Mouse (Mus musculus) right cerebral cortex, postnatal 36 days (tissue): ENCODE measurements around the gene Odf2l.

Experiments used
- DNase-seq, 2 experiments: peaks; one replicate each; pipeline ENCODE4 v3.0.0; 2022; ENCODE audit warnings: low spot score in 2 of 2, mixed read lengths in 1 of 2

Odf2l gene

GRCm38 (mm10) chr3:145118254-145119001 is at the start of gene Odf2l:
Gene Odf2l, plus strand, starts transcription at chr3:145118588.
- peak; percentile 96 to 97 for DNase-seq

GRCm38 (mm10) chr3:145068964-145069363 is 49.4 kb upstream of the Odf2l start:
- DNase-seq: no peak

DNA sequence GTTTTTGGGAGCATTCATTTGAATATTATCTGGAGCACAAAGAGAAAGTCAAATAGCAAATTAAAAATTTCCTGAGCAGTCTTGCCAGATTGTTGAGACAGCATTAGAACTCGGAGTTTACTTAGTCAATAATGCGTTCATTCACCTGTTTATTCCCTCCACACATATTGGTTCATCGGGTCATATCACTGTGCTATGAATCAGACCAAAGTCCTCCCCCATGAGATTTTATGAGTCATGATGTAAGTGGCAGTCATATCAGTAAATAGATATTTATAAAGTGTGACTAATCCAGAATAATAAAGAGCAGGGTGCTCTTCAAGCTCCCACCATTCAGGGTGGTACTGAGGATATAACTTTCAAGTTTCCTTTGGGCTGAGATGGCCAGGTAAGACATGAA is 46.0 kb upstream of the Odf2l start:
- no peak for DNase-seq

DNA sequence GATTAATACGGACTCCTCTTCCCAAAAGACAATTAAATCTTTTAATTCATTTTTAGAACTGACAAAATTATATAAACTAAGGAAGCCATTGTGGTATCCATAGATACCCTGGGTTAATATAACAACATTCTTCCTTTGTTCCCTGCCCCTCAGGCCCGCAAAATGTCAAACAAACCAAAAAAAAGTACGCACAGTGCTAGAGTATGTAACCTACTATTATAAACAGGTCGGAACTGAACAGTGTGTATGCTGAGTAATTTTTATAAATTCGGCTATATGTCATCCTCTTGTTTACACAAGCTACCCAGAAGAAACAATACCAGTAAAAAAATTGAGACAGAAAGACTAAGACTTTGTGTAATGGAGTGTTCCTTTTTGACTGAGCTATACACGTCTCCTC is 40.0 kb upstream of the Odf2l start:
- no peak for DNase-seq

GRCm38 (mm10) chr3:145080904-145081303 is 37.5 kb upstream of the Odf2l start:
- DNase-seq: no peak

DNA sequence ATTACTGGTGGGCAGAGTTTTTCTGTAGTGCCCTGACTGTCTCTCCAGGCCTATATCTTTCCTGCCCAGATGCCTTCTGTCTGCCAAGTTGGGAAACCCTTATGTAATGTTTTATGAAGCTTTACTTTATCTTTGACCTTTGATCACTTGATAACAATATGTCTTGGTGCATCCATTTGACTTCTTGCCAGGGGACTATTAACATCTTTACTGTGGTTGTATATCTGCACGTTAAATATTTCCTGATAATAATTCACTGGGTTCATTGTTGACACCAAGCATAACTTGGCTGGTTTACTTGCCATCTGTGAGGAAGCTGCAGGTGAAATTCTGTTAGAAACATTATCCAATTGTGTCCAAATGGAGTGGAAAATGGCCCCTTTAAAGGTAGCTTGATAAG is 35.3 kb upstream of the Odf2l start:
- DNase-seq: no peak

DNA sequence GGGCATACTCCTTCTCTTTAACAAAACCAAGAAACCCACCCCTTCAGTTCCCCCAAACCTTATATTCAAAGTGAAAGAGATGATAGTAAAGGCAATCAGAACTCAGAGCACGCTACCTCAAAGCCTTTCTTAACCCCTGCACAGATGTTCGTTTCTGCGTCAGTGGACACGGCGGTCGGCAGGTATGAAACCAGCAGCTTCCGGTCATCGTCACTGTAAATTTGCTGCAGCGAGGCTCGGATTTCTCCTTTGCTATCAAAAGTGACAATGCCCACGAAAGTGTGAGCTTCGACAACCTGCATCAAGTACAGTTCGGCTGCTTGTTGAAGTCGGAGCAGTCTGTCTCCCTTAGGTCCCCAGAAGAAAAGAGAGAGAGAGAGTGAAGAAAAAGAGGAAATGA is 32.2 kb upstream of the Odf2l start:
- no peak for DNase-seq

DNA sequence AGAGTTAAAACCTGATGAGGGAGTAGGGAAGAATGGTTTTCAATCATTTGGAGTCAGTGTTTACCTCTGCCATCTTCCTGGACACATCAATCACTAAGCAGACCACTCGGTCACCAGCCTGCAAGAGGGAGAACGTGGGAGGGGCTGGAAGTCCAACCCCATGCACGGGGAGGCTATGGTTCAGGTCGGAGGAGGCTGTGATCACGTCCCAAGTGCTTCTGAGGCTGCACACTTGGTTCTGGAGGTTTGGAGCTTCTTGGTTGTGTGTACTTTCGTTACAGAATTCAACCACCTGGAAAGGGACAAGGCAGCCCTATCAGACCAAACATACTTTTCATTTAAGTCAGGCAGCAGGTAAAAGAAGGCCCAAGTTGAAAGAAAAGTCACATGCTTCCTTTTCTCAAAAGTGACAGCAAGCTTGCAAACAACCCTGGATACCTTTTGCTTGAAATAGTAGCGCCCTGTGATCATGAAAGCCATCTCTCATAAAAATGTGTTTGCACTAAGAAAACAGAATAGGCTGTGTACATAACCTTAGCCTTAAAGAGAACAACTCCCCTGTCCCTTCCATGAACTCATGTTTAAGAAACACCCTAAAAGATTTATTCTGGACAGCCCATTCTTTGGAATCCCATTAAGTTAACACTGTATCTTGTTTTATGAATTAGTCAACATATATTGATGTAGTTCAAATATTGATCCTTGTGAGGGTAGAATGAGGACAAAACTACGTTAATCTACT is 30.4 kb upstream of the Odf2l start:
- DNase-seq: no peak

DNA sequence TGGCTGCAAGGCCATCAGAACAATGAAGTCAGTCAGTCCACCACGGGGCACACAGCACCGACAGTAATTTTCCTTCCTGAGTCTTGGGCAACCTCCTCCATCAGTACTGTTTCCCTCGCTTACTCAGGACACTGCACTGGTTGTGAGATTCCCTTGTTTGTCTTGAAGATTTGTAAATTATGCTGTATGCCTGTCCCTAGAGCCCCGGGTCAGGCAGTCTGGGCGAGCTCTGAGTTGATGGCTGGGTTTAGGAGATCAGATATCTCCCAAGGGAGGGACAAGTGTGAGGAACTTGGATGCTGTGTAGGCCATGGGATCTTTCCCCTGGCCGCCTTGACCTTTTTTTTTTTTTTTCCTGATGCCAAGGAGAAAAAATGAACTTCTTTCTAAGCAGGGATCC is 19.1 kb upstream of the Odf2l start, which contains the start of gene Clca2:
Clca2 (minus strand) TSS at position 153 of the 400 bp plus-strand sequence.
- no peak for DNase-seq

DNA sequence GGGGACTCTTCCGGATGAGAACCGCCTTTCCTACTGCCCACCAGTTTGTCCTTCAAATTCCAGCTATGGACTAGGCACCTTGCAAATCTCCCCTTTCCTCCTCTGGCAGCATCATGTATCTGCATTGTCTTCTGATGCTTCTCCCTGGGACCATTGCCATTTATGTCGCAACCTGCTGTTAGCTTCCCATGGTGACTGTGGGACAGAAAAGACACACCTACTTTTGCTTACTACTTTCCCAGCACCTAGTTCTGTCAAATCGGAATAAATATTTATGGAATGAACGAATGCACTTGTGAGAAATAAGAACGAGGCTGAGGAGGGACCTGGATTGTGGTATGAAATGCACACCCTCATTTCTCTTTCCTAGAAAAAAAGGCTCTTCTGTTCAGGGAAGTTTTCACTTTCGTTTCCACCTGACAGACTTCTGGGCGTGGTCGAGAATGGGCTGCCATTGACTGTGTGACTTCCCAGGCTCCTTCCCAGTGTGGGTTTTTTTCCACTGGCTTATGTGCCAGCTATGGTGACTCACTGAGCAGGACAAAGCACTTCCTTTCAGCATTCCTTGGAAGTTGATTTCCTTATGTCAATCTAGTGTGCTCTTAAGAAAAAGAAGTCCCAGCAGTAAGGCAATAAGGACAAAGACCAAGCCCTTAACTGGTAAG is 16.4 kb upstream of the Odf2l start:
- DNase-seq: no peak

DNA sequence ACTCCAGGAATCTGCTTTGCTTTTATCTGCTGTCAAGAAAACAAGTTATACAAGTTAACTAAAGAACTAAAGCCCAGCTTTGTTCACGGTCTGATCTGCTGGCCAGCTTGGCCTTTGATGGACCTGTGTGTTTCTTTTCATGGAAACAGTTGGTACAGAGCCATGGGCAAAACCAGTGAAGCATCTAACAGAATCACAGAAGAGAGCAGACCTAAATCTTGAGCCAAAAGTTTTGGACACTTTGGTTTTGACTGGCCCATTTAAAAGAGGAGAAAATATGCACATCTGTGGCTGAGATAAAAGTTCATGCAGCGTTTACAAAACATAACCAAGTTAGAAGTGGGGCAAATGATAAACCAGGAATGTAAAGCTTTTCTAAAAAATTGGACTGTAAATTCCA is 15.1 kb upstream of the Odf2l start:
- no peak for DNase-seq

DNA sequence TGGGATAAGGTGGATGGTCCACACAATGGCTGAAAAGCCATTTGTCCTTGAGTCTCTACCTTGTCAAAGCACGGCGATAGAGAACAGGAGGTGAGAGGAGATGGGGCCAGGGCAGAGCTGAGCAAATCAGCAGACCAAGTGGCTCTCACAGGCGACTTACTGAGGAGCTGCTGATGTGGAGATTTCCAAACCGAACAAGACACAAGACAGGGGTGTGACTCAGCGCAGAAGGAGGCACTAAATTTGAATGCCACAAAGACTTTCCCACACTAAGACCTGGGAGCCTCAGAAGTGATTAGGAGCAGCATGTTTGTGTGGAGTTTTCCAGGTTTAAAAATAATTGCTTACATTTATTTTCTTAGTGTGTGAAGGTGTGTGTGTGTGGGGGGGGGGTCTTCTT is 14.6 kb upstream of the Odf2l start:
- no peak for DNase-seq

- DNase-seq: no peak
Observed at GRCm38 (mm10) chr3:145105076-145105772, 13.2 kb upstream of the Odf2l start.

- no peak for DNase-seq
Observed at GRCm38 (mm10) chr3:145105773-145106504, 12.4 kb upstream of the Odf2l start.

DNA sequence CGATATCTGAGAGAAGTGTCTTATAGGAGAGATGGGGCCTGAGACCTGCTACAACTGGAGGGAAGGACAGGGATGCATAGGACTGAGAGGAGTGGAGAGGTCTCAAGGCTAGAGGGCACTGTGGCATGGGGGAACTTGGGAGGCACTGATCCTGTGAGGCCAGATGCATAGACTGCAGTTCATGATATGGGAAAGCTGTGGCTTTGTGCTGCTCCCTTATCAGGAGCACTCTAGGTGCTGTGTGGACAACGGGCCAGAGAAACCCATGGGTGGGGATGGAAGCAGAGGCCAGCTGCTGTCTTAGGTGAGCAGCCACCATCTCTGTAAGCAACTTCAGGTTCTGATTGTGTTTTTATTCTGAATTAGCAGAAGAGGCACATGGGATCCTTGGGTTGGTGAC is 3.2 kb upstream of the Odf2l start:
- no peak for DNase-seq

DNA sequence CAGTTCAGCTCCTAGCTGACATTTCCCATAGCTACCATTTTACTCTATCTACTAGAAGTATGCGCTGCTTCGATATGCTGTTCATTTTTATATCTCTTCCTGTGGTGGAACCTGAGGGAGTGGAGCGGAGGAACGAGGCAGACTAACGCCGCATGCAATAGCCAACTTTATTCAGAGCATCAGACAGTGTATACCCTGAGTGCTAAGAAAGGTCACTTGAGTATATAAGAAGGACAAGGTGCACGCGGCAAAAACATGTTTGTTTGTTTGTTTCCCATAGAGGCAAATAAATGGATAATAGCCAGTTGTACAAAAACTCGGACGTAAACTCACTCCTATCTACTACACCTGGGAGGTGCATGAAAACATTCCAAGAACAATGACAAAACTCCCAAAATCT is 751 bp upstream of the Odf2l start:
- no peak for DNase-seq

- DNase-seq: no peak
Observed at GRCm38 (mm10) chr3:145119002-145119358, 592 bp downstream of the Odf2l start.

- no peak for DNase-seq
Observed at GRCm38 (mm10) chr3:145119425-145119824, 1.0 kb downstream of the Odf2l start.

DNA sequence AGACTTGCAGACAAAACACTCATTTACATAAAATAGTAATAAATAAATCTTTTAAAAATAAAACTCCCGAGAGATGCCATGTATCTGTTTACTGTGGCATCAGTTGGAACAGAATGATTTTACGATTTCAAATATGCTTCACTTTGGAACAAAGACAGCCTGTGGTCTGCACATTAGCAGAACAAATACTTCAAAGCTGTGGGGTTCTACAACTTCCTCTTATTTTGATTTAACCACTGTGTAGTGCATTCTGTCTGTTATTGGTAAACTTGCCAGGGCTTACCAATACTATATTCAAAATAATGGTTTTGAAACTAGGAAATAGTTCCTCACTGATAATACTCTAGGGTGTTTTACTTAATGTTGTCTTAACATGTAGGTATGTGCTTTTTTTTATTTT is 8.2 kb downstream of the Odf2l start:
- no peak for DNase-seq

GRCm38 (mm10) chr3:145129356-145129755 is 11.0 kb downstream of the Odf2l start:
- no peak for DNase-seq

GRCm38 (mm10) chr3:145131210-145131868 is 13.0 kb downstream of the Odf2l start:
- no peak for DNase-seq
